Comparison of ENCODE assay signal across 9 mouse cellular contexts in the genomic region with DNA sequence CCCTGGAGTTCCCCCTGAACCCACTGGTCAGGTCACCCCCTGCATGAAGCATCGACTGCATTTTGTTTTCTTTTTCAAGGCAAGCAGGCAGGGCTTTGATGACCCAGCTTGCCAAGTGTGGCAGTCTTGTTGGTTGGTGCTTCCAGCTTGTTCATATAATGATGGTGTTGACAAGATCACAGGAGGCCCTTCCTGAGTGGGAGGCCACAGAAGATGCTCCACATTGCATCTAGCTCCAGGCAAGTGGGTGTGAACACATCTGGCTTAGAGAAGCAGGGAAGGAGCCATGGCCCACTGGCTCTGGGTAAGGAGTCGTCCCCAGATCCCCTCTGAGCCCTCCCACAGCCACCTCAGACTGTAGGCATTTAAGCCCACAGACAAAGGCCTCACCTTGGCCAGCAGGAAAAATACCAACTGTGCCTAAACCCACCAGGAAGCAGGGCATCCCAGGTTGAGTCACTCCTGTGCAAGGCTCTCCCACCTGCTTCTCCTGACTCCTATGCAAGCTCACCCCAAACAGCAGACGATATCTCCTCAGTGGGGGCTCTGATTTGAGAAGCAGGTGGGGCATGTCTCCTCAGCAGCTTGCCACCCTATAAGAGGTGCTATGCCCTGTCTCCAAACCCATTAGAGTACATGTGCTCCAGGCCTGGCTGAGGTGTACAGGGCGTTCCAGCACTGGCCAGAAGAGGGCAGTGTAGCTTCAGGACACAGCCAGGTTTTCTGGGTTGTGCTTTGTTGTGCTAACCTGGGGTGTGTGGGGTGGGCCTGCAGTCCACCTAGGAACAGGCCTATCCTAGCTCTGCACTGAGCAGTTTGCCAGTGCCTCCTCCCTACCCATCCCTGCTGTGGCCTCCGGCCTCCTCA. TPM values are rescaled to one million over a fixed set of nuclear protein-coding genes. Genes with fewer than 3 reads are reported as not detected.
DNase-seq lines count a peak whose midpoint lies in the region; ATAC-seq lines count a peak whose summit lies in the region.
"Had no signal": no experiment of that assay in that cellular context is flagged by ENCODE, and none has a peak within 500 bp of the region (broad histone marks: within the 10 kb centered on the region; RNA-seq: fewer than 3 reads in every experiment).

No protein-coding gene starts in this region.

- no peak overlapping the region for H3K9ac ChIP-seq in embryonic facial prominence, embryonic 15.5 days
- H3K9ac ChIP-seq in heart, embryonic 11.5 days (ENCODE audit: low read depth, low read length), result no peak overlapping the region
- no peak overlapping the region for H3K9ac ChIP-seq in liver, embryonic 12.5 days
- H3K9ac ChIP-seq in stomach, embryonic 14.5 days (replicated peaks; ENCODE audit: low read depth, low read length), result no peak overlapping the region
- H3K9ac ChIP-seq: embryonic facial prominence, embryonic 12.5 days had no signal

- peak; percentile 31; the same call in 1 of the 2 replicates for ATAC-seq in embryonic facial prominence, embryonic 15.5 days (ENCODE audit: insufficient number of reproducible peaks, low FRiP score, low TSS enrichment, low read depth)
- peak; percentile 25; the same call in 1 of the 2 replicates for ATAC-seq in heart, embryonic 11.5 days (replicated peaks; ENCODE audit: insufficient number of reproducible peaks, low FRiP score, low TSS enrichment)
- peak; percentile 49 for ATAC-seq in liver, embryonic 12.5 days
- peak; percentile 43; the same call in 1 of the 2 replicates for ATAC-seq in stomach, embryonic 14.5 days (ENCODE audit: insufficient number of reproducible peaks, insufficient read depth, low FRiP score, low read depth)

- H3K27me3 ChIP-seq in embryonic facial prominence, embryonic 15.5 days, result no peaks in the 10 kb centered on the region
- no peaks in the 10 kb centered on the region for H3K27me3 ChIP-seq in heart, embryonic 11.5 days (ENCODE audit: control insufficient read depth, insufficient read depth, low read length)
- no peaks in the 10 kb centered on the region for H3K27me3 ChIP-seq in liver, embryonic 12.5 days (replicated peaks)
- H3K27me3 ChIP-seq in stomach, embryonic 14.5 days (ENCODE audit: control insufficient read depth, insufficient read depth, low read length), result no peaks in the 10 kb centered on the region
- H3K27me3 ChIP-seq: embryonic facial prominence, embryonic 12.5 days had no signal

- no peaks in the 10 kb centered on the region for H3K9me3 ChIP-seq in embryonic facial prominence, embryonic 15.5 days (replicated peaks)
- H3K9me3 ChIP-seq in heart, embryonic 11.5 days (replicated peaks; ENCODE audit: control insufficient read depth, low read length), result no peaks in the 10 kb centered on the region
- no peaks in the 10 kb centered on the region for H3K9me3 ChIP-seq in liver, embryonic 12.5 days (replicated peaks)
- H3K9me3 ChIP-seq in stomach, embryonic 14.5 days (ENCODE audit: control insufficient read depth, low read depth, low read length), result no peaks in the 10 kb centered on the region
- H3K9me3 ChIP-seq: embryonic facial prominence, embryonic 12.5 days had no signal

- 39% methylated on average over 5 of the region's 5 CpGs for WGBS in embryonic facial prominence, embryonic 15.5 days
- 45% methylated on average over 5 of the region's 5 CpGs for WGBS in heart, embryonic 11.5 days (ENCODE audit: insufficient replicate concordance)
- WGBS in liver, embryonic 12.5 days (ENCODE audit: insufficient replicate concordance), result 46% methylated on average over 5 of the region's 5 CpGs
- 44% methylated on average over 5 of the region's 5 CpGs for WGBS in stomach, embryonic 14.5 days

- no peak overlapping the region for H3K27ac ChIP-seq in embryonic facial prominence, embryonic 15.5 days (replicated peaks)
- no peak overlapping the region for H3K27ac ChIP-seq in heart, embryonic 11.5 days (ENCODE audit: low read depth, low read length)
- H3K27ac ChIP-seq in liver, embryonic 12.5 days, result no peak overlapping the region
- no peak overlapping the region for H3K27ac ChIP-seq in stomach, embryonic 14.5 days (ENCODE audit: low read length)
- H3K27ac ChIP-seq: embryonic facial prominence, embryonic 12.5 days had no signal

- H3K4me3 ChIP-seq in embryonic facial prominence, embryonic 15.5 days (replicated peaks), result no peak overlapping the region
- no peak overlapping the region for H3K4me3 ChIP-seq in heart, embryonic 11.5 days (ENCODE audit: low read depth, low read length)
- no peak overlapping the region for H3K4me3 ChIP-seq in liver, embryonic 12.5 days
- H3K4me3 ChIP-seq in stomach, embryonic 14.5 days (ENCODE audit: low read depth, low read length), result no peak overlapping the region
- H3K4me3 ChIP-seq: embryonic facial prominence, embryonic 12.5 days had no signal

- H3K4me1 ChIP-seq in embryonic facial prominence, embryonic 15.5 days, result peaks cover 38% of the 10 kb centered on the region
- H3K4me1 ChIP-seq in heart, embryonic 11.5 days (ENCODE audit: control insufficient read depth, insufficient read depth, low read length), result 0 out of 2 replicates have a peak, but pooled peaks cover 2% of the 10 kb centered on the region
- H3K4me1 ChIP-seq in liver, embryonic 12.5 days, result peaks cover 23% of the 10 kb centered on the region
- no peaks in the 10 kb centered on the region for H3K4me1 ChIP-seq in stomach, embryonic 14.5 days (ENCODE audit: control insufficient read depth, insufficient read depth, low read length)
- H3K4me1 ChIP-seq: embryonic facial prominence, embryonic 12.5 days had no signal

- H3K36me3 ChIP-seq in embryonic facial prominence, embryonic 15.5 days, result peaks cover 10% of the 10 kb centered on the region; the same call in 1 of the 2 replicates
- no peaks in the 10 kb centered on the region for H3K36me3 ChIP-seq in heart, embryonic 11.5 days (ENCODE audit: control insufficient read depth, insufficient read depth, low read length)
- H3K36me3 ChIP-seq in liver, embryonic 12.5 days, result peaks cover 11% of the 10 kb centered on the region; the same call in 1 of the 2 replicates
- H3K36me3 ChIP-seq in stomach, embryonic 14.5 days (ENCODE audit: control insufficient read depth, insufficient read depth, low read length), result no peaks in the 10 kb centered on the region
- H3K36me3 ChIP-seq: embryonic facial prominence, embryonic 12.5 days had no signal

- H3K4me2 ChIP-seq in embryonic facial prominence, embryonic 15.5 days (replicated peaks), result no peak overlapping the region
- no peak overlapping the region for H3K4me2 ChIP-seq in heart, embryonic 11.5 days
- H3K4me2 ChIP-seq in liver, embryonic 12.5 days, result no peak overlapping the region
- no peak overlapping the region for H3K4me2 ChIP-seq in stomach, embryonic 14.5 days (replicated peaks; ENCODE audit: low read depth, low read length)
- H3K4me2 ChIP-seq: embryonic facial prominence, embryonic 12.5 days had no signal

- peak; percentile 65 for DNase-seq in CD4-positive helper T cell, adult 2 months (ENCODE audit: low read depth, low spot score)
- DNase-seq in adrenal gland, postnatal 4 days (ENCODE audit: low spot score in 2 of 2), result peak; percentile 52 to 68
- DNase-seq in kidney, postnatal 14 days, result peak; percentile 80
- DNase-seq in naive thymus-derived CD4-positive, alpha-beta T cell, adult 2 months (ENCODE audit: low read depth), result peak; percentile 73

RNA-seq across cellular contexts. Expression of a gene that starts 30.7 kb away (rescaled TPM):
- 10 to 100 TPM; 32.1 to 33.9 TPM for total RNA-seq in adrenal gland, postnatal 4 days (2021)
- 51.4 and 57.6 TPM in 2 replicates for polyA plus RNA-seq in embryonic facial prominence, embryonic 15.5 days (2015; fragmentation: Nextera tagmentation; extraction: Ambion mirVana)
- 13.9 and 16.1 TPM in 2 replicates for polyA plus RNA-seq in heart, embryonic 11.5 days (2014; fragmentation: Nextera tagmentation; extraction: Ambion mirVana)
- 27.9 and 28.0 TPM in 2 replicates for polyA plus RNA-seq in liver, embryonic 12.5 days (2016; fragmentation: Nextera tagmentation; extraction: Ambion mirVana)
- polyA plus RNA-seq in stomach, embryonic 14.5 days (2014; fragmentation: Nextera tagmentation; extraction: Ambion mirVana), result 34.0 and 36.2 TPM in 2 replicates
